Mouse (Mus musculus) stomach, embryonic 15.5 days (tissue): Measurements from ENCODE around the gene Myh1. TPM values are rescaled to one million over a fixed set of nuclear protein-coding genes. Genes with fewer than 3 reads are reported as not detected.

Experiments
- ATAC-seq: fragments of 200-750 bp; cut with Nextera tagmentation; 2 replicates; pipeline ENCODE4 v1.8.0; 2017; ENCODE audit warnings: low read depth, moderate number of reproducible peaks, moderate TSS enrichment; ENCODE audit not compliant: insufficient read depth, low FRiP score
- H3K27ac ChIP-seq: fragments of 300-500 bp; sonication (generic); 2 replicates; pipeline ENCODE4 v1.5.1; 2015; ENCODE audit warnings: mild to moderate bottlenecking, inconsistent platforms
- H3K27me3 ChIP-seq: fragments of 300-500 bp; sonication (generic); replicated peaks from 2 replicates; pipeline ENCODE4 v1.6.1; 2015; ENCODE audit warnings: inconsistent platforms
- H3K36me3 ChIP-seq: fragments of 300-500 bp; sonication (generic); 2 replicates; pipeline ENCODE4 v1.6.1; 2015; ENCODE audit warnings: inconsistent platforms
- H3K4me1 ChIP-seq: fragments of 300-500 bp; sonication (generic); 2 replicates; pipeline ENCODE4 v1.6.1; 2015; ENCODE audit warnings: inconsistent platforms
- H3K4me2 ChIP-seq: fragments of 300-500 bp; sonication (generic); 2 replicates; pipeline ENCODE4 v1.6.1; 2015; ENCODE audit warnings: mild to moderate bottlenecking, inconsistent platforms
- H3K4me3 ChIP-seq: fragments of 300-500 bp; sonication (generic); replicated peaks from 2 replicates; pipeline ENCODE4 v1.5.1; 2015; ENCODE audit warnings: inconsistent platforms
- H3K9ac ChIP-seq: fragments of 300-500 bp; sonication (generic); 2 replicates; pipeline ENCODE4 v1.6.1; 2015; ENCODE audit warnings: inconsistent platforms
- H3K9me3 ChIP-seq: fragments of 300-500 bp; sonication (generic); 2 replicates; pipeline ENCODE4 v1.6.1; 2016; ENCODE audit warnings: inconsistent platforms
- whole genome bisulfite sequencing: fragments of 180-500 bp; shearing (Covaris S2); methylation state at CpG from one replicate; pipeline ENCODE4 v1.1.7; 2015; 5-methylcytosine and 5-hydroxymethylcytosine counted together
- polyA plus RNA-seq: library from polyadenylated mRNA; unstranded; fragments of >200 nt; fragmentation: Nextera tagmentation; extraction: Ambion mirVana; gene quantifications from 2 replicates; pipeline ENCODE4 v1.2.1, GENCODE M21; 2015

The Myh1 gene
- polyA plus RNA-seq, result 0.22 and 0.28 TPM in 2 replicates

DNA sequence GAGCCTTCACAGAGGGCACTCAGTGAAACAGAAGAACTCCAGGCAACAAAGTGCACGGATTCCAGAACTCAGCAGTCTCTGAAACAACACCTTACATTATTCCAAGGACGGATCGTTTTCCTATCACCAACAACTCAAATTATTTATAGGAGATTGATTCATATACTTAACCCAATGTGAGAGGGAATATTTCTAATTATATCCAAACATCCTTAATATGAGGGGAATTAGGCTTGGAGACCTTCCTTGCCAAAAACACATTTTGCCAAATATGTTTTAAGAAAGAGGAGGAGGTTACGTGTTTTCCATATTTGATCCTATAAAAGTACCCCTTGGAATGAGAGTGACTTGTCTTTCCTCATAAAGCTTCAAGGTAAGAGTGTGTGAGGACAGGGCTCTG, at the start of gene Myh1:
Gene Myh1 (plus strand): TSS at position 301 of the 400 bp plus-strand sequence.
- Histone ChIP-seq H3K27me3 (no peaks in the 10 kb centered on the region), H3K36me3 (no peaks in the 10 kb centered on the region), H3K9ac (no peak within 1 kb of the TSS), H3K4me1 (no peaks in the 10 kb centered on the region), H3K4me2 (no peak within 1 kb of the TSS), H3K4me3 (no peak within 1 kb of the TSS), H3K9me3 (no peaks in the 10 kb centered on the region), H3K27ac (no peak within 1 kb of the TSS)
- no peak for ATAC-seq
- 68% methylated on average over 4 of the region's 4 CpGs for WGBS

DNA sequence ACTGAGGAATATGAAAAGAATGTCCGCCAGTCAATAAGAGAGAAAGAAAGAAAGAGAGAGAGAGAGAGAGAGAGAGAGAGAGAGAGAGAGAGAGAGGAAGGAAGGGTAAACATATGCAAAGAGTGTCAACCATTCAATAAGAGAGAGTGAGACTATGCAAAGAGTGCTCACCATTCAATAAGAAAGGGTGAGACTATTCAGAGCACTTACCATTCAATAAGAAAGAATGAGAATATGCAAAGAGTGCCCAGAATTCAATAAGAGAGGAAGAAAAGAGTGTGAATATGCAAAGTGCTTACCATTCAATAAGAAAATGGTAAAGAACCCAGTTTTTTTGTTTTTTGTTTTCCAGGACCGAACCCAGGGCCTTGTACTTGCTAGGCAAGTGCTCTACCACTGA, 49.6 kb upstream of the Myh1 start:
- Histone ChIP-seq H3K4me3 (no peak overlapping the region), H3K4me1 (no peaks in the 10 kb centered on the region), H3K27me3 (no peaks in the 10 kb centered on the region), H3K36me3 (no peaks in the 10 kb centered on the region), H3K9me3 (no peaks in the 10 kb centered on the region), H3K4me2 (no peak overlapping the region), H3K9ac (no peak overlapping the region), H3K27ac (no peak overlapping the region)
- 88% methylated on average over 2 of the region's 2 CpGs for WGBS
- ATAC-seq, result no peak

DNA sequence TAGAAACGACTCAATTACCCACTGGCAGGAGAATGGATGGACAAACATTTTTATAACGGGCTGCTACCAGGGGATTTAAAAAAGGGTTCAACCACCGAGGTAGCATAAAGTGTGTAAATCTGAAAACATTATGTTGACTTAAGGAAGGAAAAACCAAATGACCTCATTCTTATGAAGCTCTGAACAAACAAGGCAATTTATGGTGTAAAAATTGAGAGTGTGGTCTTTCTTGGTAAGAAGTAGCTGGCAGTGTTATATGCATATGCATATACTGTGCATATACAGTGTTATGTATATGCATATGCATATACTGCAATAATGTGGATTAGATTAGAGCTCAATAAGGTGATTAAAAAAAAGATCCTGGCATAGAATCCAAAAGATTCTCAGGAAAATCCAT, 48.7 kb upstream of the Myh1 start:
- H3K9me3 ChIP-seq, result no peaks in the 10 kb centered on the region
- no peaks in the 10 kb centered on the region for H3K4me1 ChIP-seq
- no peak overlapping the region for H3K4me2 ChIP-seq
- H3K36me3 ChIP-seq, result no peaks in the 10 kb centered on the region
- no peak for ATAC-seq
- 72% methylated on average over 3 of the region's 3 CpGs for WGBS
- H3K27me3 ChIP-seq, result no peaks in the 10 kb centered on the region
- no peak overlapping the region for H3K9ac ChIP-seq
- H3K4me3 ChIP-seq, result no peak overlapping the region
- no peak overlapping the region for H3K27ac ChIP-seq

DNA sequence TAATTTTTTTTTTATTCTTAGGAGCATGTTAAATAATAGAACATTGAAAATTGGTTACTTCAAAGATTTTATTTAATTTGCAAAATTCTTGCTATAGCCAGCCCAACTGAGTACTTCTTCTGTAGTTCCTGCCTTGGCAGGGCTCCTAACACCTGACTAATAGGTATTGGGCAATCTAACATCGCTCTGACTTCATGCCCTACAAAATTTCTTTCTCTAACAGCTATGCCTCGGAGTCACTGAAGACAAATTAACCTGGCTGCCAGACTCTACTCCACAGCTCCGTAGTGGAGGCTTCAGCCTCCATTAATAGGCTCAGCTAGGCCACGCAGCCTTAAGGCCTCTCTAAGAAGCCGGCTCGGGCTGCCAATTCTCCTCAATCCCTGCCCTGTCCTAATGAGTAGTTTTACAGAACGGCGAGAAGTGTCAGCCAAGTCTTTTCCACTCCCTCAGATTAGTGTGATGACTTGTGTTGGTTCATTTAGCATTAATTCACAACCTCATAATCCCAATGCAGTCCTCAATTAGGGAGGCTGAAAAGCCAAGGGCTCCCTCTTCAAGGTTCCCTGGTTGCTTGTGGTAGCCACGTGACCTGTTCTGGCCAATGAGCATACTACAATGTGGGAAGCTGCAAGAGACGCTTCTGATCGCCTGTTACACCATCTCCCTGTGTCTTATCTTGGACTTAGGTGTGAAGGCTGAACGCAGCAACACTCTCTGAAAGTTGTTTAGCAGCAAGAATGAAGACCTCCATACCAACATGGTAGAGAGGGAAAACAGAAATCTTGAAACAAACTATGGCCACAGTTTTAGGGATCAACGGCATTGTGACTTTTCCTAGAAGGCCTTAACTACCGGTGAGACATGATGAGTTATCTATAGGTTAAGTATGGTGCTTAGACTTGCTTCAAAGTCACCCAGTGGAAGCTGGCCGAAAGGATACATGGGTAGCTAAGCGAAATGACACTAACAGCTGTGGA, 47.9 kb upstream of the Myh1 start:
- ATAC-seq, result no peak; the same call in 1 of the 2 replicates
- Histone ChIP-seq H3K9ac (no peak overlapping the region), H3K4me1 (no peaks in the 10 kb centered on the region), H3K4me2 (no peak overlapping the region), H3K27ac (no peak overlapping the region), H3K27me3 (no peaks in the 10 kb centered on the region), H3K36me3 (no peaks in the 10 kb centered on the region), H3K9me3 (no peaks in the 10 kb centered on the region), H3K4me3 (no peak overlapping the region)
- WGBS, result 82% methylated on average over 16 of the region's 16 CpGs

DNA sequence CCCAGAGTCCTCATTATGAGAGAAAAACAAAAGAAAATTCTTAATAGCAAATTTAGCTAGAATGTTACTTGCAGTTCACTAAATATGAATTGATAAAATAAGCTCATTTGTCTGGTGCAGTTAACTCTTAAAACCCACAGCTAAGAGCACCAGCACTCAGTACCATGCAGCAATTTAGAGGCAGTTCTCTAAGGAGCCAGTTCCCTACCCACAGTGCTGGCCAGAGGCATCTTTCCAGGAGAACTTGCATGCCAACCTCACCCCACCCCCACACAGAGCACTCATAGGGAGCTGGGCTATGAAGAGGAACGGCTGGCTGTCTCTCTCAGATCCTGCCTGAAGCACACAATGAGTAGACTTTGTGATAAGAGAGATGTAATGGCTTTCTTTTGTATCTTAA, 46.7 kb upstream of the Myh1 start:
- Histone ChIP-seq H3K4me2 (no peak overlapping the region), H3K9ac (no peak overlapping the region), H3K4me3 (no peak overlapping the region), H3K36me3 (no peaks in the 10 kb centered on the region), H3K27me3 (no peaks in the 10 kb centered on the region), H3K27ac (no peak overlapping the region), H3K9me3 (no peaks in the 10 kb centered on the region), H3K4me1 (no peaks in the 10 kb centered on the region)
- ATAC-seq, result no peak
- 25% methylated on average over 1 of the region's 1 CpGs for WGBS

DNA sequence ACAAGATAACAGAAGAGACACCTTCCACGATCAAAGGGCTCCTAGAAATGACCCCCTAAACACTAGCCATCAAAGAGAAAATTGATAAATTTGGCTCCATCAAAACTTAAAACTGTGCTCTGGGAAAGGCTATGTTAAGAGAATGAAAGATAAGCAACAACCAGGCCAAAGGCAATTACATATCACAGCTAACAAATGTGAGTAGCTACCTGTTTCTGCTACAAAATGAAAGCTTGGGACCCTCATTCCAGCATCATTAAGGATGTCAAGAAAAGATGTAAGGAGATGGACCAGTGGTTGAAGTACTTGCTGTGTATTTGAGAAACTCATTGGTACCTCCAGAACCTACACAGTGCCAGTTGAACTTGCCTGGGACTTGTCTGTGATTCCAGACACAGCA, 46.0 kb upstream of the Myh1 start:
- no peak for ATAC-seq
- no peaks in the 10 kb centered on the region for H3K9me3 ChIP-seq
- no peaks in the 10 kb centered on the region for H3K4me1 ChIP-seq
- no peak overlapping the region for H3K9ac ChIP-seq
- WGBS, result 43% methylated on average over 1 of the region's 1 CpGs
- H3K4me2 ChIP-seq, result no peak overlapping the region
- H3K27ac ChIP-seq, result no peak overlapping the region
- no peaks in the 10 kb centered on the region for H3K36me3 ChIP-seq
- H3K4me3 ChIP-seq, result no peak overlapping the region
- H3K27me3 ChIP-seq, result no peaks in the 10 kb centered on the region

DNA sequence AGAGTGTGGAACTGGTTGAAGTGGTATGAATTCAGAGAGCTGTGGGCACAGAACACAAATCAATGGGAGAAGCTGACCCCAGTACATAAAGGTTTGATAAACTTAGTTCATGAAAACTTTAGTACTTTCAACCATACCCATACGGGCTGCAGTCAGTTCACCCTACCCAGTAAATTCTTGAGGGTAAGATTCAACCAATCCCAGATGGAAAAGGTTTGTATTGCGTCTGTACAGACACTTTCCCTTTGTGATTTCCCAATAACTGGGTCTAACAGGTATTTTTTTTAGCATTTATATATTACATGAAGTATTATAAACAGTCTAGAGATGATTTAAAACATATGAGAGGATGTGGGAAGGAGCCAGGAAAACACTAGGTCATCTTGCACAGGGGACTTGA, 44.2 kb upstream of the Myh1 start:
- no peak overlapping the region for H3K9ac ChIP-seq
- no peak for ATAC-seq
- no peak overlapping the region for H3K4me3 ChIP-seq
- no peaks in the 10 kb centered on the region for H3K9me3 ChIP-seq
- no peaks in the 10 kb centered on the region for H3K4me1 ChIP-seq
- H3K27me3 ChIP-seq, result no peaks in the 10 kb centered on the region
- H3K36me3 ChIP-seq, result no peaks in the 10 kb centered on the region
- whole genome bisulfite sequencing, result 68% methylated on average over 2 of the region's 2 CpGs
- H3K4me2 ChIP-seq, result no peak overlapping the region
- H3K27ac ChIP-seq, result no peak overlapping the region

DNA sequence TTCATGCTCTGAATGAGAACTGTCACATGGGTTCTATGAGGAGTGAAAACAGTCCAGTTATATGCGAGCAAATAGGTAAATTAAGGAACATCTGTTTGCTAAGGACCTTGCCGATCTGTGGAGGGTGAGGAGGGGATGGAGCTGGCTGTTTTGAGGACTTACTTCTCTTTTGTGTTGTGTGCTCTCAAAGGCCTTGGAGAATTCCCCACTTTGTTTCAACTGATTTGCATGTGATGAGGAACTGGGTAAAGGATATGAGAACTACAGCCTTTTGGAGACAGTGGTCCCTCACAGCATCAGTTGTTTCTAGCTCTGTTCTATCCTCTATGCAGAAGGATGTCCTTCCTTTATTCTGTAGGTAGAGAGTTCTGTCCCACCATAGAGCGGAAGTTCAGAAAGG, 39.7 kb upstream of the Myh1 start:
- 85% methylated on average over 3 of the region's 3 CpGs for WGBS
- H3K27me3 ChIP-seq, result no peaks in the 10 kb centered on the region

DNA sequence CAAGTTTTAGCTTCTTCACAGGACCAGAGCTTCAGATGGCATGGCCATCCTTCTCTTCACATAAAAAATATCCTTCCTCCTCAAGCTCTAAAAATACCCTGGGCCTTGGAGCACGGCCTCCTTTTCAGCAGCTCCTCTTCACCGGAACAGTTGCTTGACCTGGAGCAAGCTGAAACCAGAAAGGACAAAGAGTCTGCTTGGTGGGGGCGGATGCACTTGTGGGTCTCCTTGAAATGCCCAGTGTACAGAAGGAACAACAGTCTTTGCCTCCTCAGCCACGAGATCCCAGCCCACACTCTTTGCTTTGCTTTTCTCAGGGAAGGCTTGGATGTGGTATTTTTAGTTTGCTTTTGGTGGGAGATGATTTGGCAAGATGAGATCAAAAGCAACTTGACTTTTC, 36.2 kb upstream of the Myh1 start:
- H3K9me3 ChIP-seq, result no peaks in the 10 kb centered on the region
- H3K27me3 ChIP-seq, result no peaks in the 10 kb centered on the region
- H3K27ac ChIP-seq, result no peak overlapping the region
- ATAC-seq, result no peak
- H3K4me3 ChIP-seq, result no peak overlapping the region
- no peaks in the 10 kb centered on the region for H3K36me3 ChIP-seq
- no peak overlapping the region for H3K4me2 ChIP-seq
- H3K4me1 ChIP-seq, result no peaks in the 10 kb centered on the region
- no peak overlapping the region for H3K9ac ChIP-seq
- 76% methylated on average over 4 of the region's 4 CpGs for WGBS

More for the DNA sequence above, 39.7 kb upstream of the Myh1 start:
- H3K9me3 ChIP-seq, result no peaks in the 10 kb centered on the region
- H3K4me3 ChIP-seq, result no peak overlapping the region
- no peaks in the 10 kb centered on the region for H3K36me3 ChIP-seq
- H3K4me1 ChIP-seq, result no peaks in the 10 kb centered on the region
- ATAC-seq, result no peak
- H3K27ac ChIP-seq, result no peak overlapping the region
- no peak overlapping the region for H3K4me2 ChIP-seq
- no peak overlapping the region for H3K9ac ChIP-seq

DNA sequence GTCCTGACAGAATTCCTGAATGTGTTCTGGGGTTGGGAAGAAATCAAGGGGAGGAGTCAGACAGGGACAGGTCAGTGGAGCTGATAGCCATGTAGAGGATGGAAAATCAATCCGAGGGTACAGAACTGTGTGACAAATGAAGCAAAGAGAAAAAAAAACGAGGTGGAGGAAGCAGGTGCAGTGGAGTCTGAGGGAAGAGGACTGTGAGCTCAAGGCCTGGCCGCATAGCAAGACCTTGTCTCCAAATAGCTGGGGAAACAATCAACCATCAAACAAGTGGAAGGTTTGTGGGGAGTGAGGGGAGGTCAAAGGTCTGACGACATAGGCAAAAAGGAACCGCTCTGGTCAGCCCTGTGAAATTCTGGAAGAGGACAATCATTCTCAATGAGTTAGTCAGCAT, 35.0 kb upstream of the Myh1 start:
- Histone ChIP-seq H3K27ac (no peak overlapping the region), H3K4me2 (no peak overlapping the region), H3K9ac (no peak overlapping the region), H3K27me3 (no peaks in the 10 kb centered on the region), H3K9me3 (no peaks in the 10 kb centered on the region), H3K36me3 (no peaks in the 10 kb centered on the region), H3K4me3 (no peak overlapping the region), H3K4me1 (no peaks in the 10 kb centered on the region)
- no peak for ATAC-seq
- 62% methylated on average over 5 of the region's 5 CpGs for WGBS

DNA sequence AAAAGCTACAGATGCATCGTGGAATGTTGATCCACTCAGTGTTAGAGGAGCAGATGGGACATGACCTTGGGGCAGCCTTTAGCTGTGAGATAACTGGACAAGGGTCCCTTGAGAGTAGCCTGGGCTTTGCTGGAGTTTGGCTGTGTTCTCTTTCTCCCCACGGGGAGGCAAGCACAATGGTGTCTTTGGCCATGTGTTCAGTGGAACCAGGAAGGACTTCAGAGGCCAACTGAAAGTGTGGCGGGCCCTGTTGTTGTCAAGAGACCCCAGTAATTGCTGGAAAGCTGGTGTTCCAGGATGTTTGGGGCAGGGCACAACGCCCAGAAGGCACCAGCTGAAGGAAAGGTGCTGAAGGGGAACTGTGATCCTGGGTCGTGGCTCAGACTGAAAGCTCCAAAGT, 30.6 kb upstream of the Myh1 start:
- Histone ChIP-seq H3K4me2 (no peak overlapping the region), H3K9ac (no peak overlapping the region), H3K36me3 (no peaks in the 10 kb centered on the region), H3K27ac (no peak overlapping the region), H3K27me3 (no peaks in the 10 kb centered on the region), H3K4me1 (no peaks in the 10 kb centered on the region), H3K4me3 (no peak overlapping the region), H3K9me3 (no peaks in the 10 kb centered on the region)
- 54% methylated on average over 5 of the region's 5 CpGs for WGBS
- no peak for ATAC-seq

DNA sequence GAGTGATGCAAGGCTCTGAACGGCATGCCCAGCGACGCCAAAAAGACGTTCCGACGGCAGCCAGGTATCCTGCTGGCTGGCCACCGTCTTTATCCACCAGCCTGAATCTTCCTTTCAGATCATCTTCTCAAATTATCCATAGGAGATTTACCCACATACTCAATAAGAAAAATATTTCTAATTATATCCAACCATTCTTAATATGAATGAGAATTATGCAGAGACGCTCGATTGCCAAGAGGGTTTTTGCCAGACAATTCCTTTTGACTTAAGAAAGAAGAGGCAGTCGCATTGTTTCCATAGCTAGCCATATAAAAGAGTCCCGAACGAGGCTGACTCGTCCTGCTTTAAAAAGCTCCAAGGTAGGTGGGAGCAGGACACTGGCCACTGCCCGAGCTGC, 29.1 kb upstream of the Myh1 start, which contains the start of gene Myh2:
Gene Myh2 (plus strand): TSS at position 301 of the 400 bp plus-strand sequence.
- no peak within 1 kb of the TSS for H3K9ac ChIP-seq

More for the DNA sequence above, 29.1 kb upstream of the Myh1 start, which contains the start of gene Myh2:
- WGBS, result 83% methylated on average over 14 of the region's 14 CpGs
- H3K27ac ChIP-seq, result no peak within 1 kb of the TSS
- H3K4me3 ChIP-seq, result no peak within 1 kb of the TSS
- no peaks in the 10 kb centered on the region for H3K36me3 ChIP-seq
- no peaks in the 10 kb centered on the region for H3K9me3 ChIP-seq
- H3K4me2 ChIP-seq, result no peak within 1 kb of the TSS
- no peaks in the 10 kb centered on the region for H3K27me3 ChIP-seq
- no peak for ATAC-seq
- no peaks in the 10 kb centered on the region for H3K4me1 ChIP-seq
